Mouse (Mus musculus): Measurements from ENCODE around the gene Snx14.

GRCm38 (mm10) chr9:88326930-88327901 lies 111.5 kb downstream of the Snx14 start, which contains the start of gene Nt5e:
- TF ChIP-seq CTCF (IDR thresholded peaks at IDR 0.05) (no peak), EP300 (IDR thresholded peaks at IDR 0.05) (no peak)

Data from lung, postnatal 0 days (tissue).